Mouse (Mus musculus): ENCODE measurements at regions not wholly inside any gene's neighbourhood (a gene's known extent, or its start where the extent isn't known, plus 50 kb on each side); places are given as distances from the start of the nearest gene placed in this dataset.

DNA sequence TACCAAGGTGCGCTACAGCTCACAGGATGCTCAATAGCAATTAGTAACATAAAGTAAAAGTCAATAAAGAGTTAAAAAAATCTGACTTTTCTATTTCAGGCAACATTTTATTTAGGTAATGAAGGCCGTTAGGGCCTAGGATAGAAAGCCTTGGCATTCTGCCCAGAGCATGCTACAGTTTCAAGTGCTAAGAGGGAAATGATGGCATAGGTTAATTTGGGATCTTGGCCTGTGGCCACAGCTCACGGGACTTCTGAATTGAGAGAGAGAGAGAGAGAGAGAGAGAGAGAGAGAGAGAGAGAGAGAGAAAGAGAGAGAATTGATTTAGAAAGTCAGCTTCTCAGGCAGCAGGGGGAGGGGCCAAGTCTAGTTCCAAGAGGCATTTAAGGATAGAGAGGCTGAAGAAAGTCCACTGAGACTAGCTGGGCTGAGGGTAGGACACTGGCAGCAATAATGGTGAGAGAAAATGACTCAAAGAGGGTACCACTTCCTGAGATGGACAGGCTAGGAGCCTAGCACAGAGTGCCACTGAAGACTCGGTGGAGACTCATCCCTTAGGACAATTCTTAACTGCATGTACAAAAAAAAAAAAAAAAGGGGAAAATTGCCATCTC lies 52.6 kb upstream of the Klf14 start:
- no peaks in the 10 kb centered on the region for H3K9me3 ChIP-seq (replicated peaks; ENCODE audit: control insufficient read depth, low read length)
- peak overlapping the region; percentile 33; the same call in 1 of the 2 replicates for H3K4me2 ChIP-seq (ENCODE audit: low read depth, low read length)
- 19% methylated on average over 4 of the region's 4 CpGs for WGBS
- H3K9ac ChIP-seq (ENCODE audit: low read length): peak overlapping the region; percentile 37
- peak overlapping the region; percentile 91 for H3K27ac ChIP-seq (ENCODE audit: low read length)
- no peak overlapping the region for H3K4me3 ChIP-seq (ENCODE audit: low read length)
- H3K27me3 ChIP-seq (ENCODE audit: control insufficient read depth, insufficient read depth, low read length): no peaks in the 10 kb centered on the region
- no peaks in the 10 kb centered on the region for H3K36me3 ChIP-seq (ENCODE audit: control insufficient read depth, insufficient read depth)
- peak; percentile 92 for ATAC-seq (replicated peaks; ENCODE audit: extremely low read depth, insufficient read depth, low FRiP score)
- H3K4me1 ChIP-seq (ENCODE audit: control insufficient read depth, insufficient read depth, low read length): peaks cover 22% of the 10 kb centered on the region

DNA sequence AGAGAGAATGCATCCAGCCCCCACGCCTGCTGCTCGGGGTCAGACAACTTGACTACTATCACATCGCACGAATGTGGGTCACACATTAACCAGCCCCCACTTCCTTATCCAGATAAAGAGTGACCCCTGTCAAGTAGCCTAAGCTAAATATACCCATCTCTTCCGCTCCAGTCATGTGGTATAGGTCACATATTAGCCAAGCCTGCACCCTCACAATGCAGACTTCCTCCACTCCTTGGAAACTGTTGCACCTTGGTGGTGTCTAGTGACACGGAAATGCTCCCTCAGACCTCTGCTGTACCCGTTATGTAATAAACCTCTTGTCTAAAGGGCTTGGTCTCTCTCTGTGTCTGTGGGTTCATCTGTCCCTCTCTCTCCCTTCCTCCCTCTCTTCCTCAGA lies 57.7 kb upstream of the Klf14 start:
- WGBS: 39% methylated on average over 7 of the region's 7 CpGs
- Histone ChIP-seq H3K4me2 (ENCODE audit: low read depth, low read length) (no peak overlapping the region), H3K9me3 (replicated peaks; ENCODE audit: control insufficient read depth, low read length) (no peaks in the 10 kb centered on the region), H3K9ac (ENCODE audit: low read length) (no peak overlapping the region), H3K27ac (ENCODE audit: low read length) (no peak overlapping the region), H3K27me3 (ENCODE audit: control insufficient read depth, insufficient read depth, low read length) (no peaks in the 10 kb centered on the region), H3K36me3 (ENCODE audit: control insufficient read depth, insufficient read depth) (no peaks in the 10 kb centered on the region), H3K4me3 (ENCODE audit: low read length) (no peak overlapping the region), H3K4me1 (ENCODE audit: control insufficient read depth, insufficient read depth, low read length) (peaks cover 13% of the 10 kb centered on the region)
- no peak for ATAC-seq (replicated peaks; ENCODE audit: extremely low read depth, insufficient read depth, low FRiP score)

DNA sequence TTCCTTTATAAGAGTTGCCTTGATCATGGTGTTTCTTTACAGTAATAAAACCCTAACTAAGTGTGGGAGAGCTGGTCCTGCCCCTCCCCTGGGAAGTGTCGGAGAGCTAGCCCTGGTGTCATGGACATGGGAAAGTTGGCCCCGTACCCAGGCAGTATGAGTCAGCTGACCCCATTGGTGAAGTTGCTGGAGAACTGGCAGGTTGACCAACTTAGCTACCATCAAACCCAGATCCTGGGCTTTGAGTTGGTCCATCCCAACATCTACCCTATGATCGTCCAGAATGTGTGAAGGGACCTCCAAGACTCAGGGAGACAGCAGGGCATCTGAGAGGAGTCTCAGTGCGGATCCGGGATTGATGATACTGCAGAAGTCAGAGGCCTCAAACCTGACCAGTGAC lies 62.9 kb upstream of the Klf14 start:
- no peak for ATAC-seq (replicated peaks; ENCODE audit: extremely low read depth, insufficient read depth, low FRiP score)
- WGBS: 84% methylated on average over 5 of the region's 5 CpGs
- H3K4me2 ChIP-seq (ENCODE audit: low read depth, low read length): no peak overlapping the region
- no peak overlapping the region for H3K27ac ChIP-seq (ENCODE audit: low read length)
- no peak overlapping the region for H3K4me3 ChIP-seq (ENCODE audit: low read length)
- peaks cover 5% of the 10 kb centered on the region for H3K4me1 ChIP-seq (ENCODE audit: control insufficient read depth, insufficient read depth, low read length)
- no peaks in the 10 kb centered on the region for H3K27me3 ChIP-seq (ENCODE audit: control insufficient read depth, insufficient read depth, low read length)
- no peak overlapping the region for H3K9ac ChIP-seq (ENCODE audit: low read length)
- no peaks in the 10 kb centered on the region for H3K9me3 ChIP-seq (replicated peaks; ENCODE audit: control insufficient read depth, low read length)
- H3K36me3 ChIP-seq (ENCODE audit: control insufficient read depth, insufficient read depth): no peaks in the 10 kb centered on the region

DNA sequence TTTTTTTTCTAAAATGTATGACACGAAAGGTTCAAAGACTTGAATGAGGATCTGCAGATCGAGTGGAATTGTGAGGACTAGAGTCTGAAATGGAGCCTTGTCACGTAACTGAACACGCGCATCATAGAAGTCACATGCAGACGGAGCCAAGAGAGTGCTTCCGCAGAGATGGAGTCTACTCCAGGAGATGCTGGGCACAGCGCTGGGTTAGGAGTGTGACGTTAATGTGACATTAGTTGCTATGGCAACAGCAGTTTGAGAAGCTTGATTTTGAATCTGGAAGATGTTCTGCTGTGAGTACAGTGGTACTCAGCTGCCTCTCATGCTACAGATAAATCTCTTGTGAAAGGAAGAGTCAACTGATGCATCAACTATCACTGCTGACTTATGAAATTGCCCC lies 70.9 kb upstream of the Klf14 start:
- no peak overlapping the region for H3K27ac ChIP-seq (ENCODE audit: low read length)
- no peak for ATAC-seq (replicated peaks; ENCODE audit: extremely low read depth, insufficient read depth, low FRiP score)
- WGBS: 86% methylated on average over 9 of the region's 9 CpGs
- no peak overlapping the region for H3K9ac ChIP-seq (ENCODE audit: low read length)
- peaks cover 4% of the 10 kb centered on the region; the same call in 1 of the 2 replicates for H3K4me1 ChIP-seq (ENCODE audit: control insufficient read depth, insufficient read depth, low read length)
- H3K4me2 ChIP-seq (ENCODE audit: low read depth, low read length): no peak overlapping the region
- H3K9me3 ChIP-seq (replicated peaks; ENCODE audit: control insufficient read depth, low read length): no peaks in the 10 kb centered on the region
- H3K4me3 ChIP-seq (ENCODE audit: low read length): no peak overlapping the region
- no peaks in the 10 kb centered on the region for H3K27me3 ChIP-seq (ENCODE audit: control insufficient read depth, insufficient read depth, low read length)
- no peaks in the 10 kb centered on the region for H3K36me3 ChIP-seq (ENCODE audit: control insufficient read depth, insufficient read depth)

DNA sequence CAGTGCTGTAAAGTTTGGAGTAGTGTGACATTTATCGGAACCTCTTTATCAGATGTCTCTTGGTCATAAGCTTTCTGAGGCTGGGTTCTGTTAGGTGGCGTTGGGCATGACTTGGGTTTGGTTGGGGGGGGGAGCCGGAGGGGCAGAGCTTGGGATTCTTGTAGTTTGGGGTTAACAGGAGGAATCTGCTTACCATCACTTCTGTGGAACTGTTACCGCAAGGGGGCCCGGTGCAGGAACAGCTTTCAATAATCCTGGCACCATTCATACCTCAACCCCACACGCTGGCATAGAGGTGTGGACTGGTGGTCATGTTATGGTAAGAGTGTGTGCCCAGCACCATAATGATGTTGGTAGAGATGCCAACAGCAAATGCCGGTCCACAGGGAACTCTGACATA lies 72.1 kb upstream of the Klf14 start:
- H3K27ac ChIP-seq (ENCODE audit: low read length): no peak overlapping the region
- H3K27me3 ChIP-seq (ENCODE audit: control insufficient read depth, insufficient read depth, low read length): no peaks in the 10 kb centered on the region
- H3K4me2 ChIP-seq (ENCODE audit: low read depth, low read length): no peak overlapping the region
- H3K9me3 ChIP-seq (replicated peaks; ENCODE audit: control insufficient read depth, low read length): no peaks in the 10 kb centered on the region
- H3K9ac ChIP-seq (ENCODE audit: low read length): no peak overlapping the region
- 82% methylated on average over 7 of the region's 7 CpGs for WGBS
- no peak for ATAC-seq (replicated peaks; ENCODE audit: extremely low read depth, insufficient read depth, low FRiP score)
- H3K36me3 ChIP-seq (ENCODE audit: control insufficient read depth, insufficient read depth): no peaks in the 10 kb centered on the region
- H3K4me3 ChIP-seq (ENCODE audit: low read length): no peak overlapping the region
- H3K4me1 ChIP-seq (ENCODE audit: control insufficient read depth, insufficient read depth, low read length): peaks cover 4% of the 10 kb centered on the region; the same call in 1 of the 2 replicates

DNA sequence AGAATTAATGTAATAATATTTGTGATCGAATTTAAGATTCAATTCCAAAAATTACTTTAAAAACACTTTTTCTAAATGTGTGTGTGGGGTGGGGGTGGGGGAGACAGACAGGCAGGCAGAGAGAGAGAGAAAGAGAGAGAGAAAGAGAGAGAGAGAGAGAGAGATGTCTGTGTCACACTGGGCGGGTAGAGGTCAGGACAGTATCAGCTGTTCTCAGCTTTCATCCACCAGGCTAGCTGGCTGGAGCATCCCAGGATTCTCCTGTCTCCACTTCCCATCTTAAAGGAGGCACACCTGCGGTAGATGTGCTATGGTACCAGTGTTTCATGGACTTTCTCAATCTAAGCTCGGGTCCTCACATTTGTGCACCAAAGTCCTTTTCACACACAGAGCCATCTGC lies 73.3 kb upstream of the Klf14 start:
- Histone ChIP-seq H3K4me3 (ENCODE audit: low read length) (no peak overlapping the region), H3K36me3 (ENCODE audit: control insufficient read depth, insufficient read depth) (no peaks in the 10 kb centered on the region), H3K4me2 (ENCODE audit: low read depth, low read length) (no peak overlapping the region), H3K9me3 (replicated peaks; ENCODE audit: control insufficient read depth, low read length) (no peaks in the 10 kb centered on the region), H3K27ac (ENCODE audit: low read length) (no peak overlapping the region), H3K9ac (ENCODE audit: low read length) (no peak overlapping the region), H3K4me1 (ENCODE audit: control insufficient read depth, insufficient read depth, low read length) (peaks cover 4% of the 10 kb centered on the region; the same call in 1 of the 2 replicates), H3K27me3 (ENCODE audit: control insufficient read depth, insufficient read depth, low read length) (no peaks in the 10 kb centered on the region)
- no peak for ATAC-seq (replicated peaks; ENCODE audit: extremely low read depth, insufficient read depth, low FRiP score)
- WGBS: 87% methylated on average over 4 of the region's 4 CpGs

DNA sequence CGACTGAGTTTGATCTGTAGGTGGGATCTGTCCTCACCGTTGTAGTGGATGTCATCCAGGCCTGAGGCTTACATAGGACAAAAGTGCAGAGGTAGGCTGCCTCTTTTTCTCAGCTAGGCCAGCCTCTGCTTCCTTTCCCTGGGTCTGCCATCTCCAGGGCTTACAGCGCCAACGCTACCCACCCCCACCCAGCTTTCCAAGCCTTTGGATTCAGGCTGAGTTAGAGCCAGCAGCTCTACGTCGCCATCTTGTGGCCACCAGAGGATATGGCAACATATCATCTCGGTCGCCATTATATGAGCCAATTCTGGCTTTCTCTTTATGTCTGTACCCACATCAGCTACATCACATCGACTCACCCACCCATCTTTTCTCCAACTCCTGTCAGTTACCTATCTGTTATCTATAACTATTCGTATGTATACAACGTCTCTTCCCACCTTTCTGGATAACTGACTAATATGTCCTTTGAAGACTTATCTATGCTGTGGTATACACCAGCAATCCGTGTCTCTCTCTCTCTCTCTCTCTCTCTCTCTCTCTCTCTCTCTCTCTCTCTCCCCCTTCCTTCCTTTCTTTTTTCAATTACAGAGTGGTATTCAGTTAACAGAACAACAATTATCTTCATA lies 74.2 kb upstream of the Klf14 start:
- Histone ChIP-seq H3K4me3 (ENCODE audit: low read length) (0 out of 2 replicates have a peak overlapping the region, but pooled peaks have one; percentile 18), H3K36me3 (ENCODE audit: control insufficient read depth, insufficient read depth) (no peaks in the 10 kb centered on the region), H3K27me3 (ENCODE audit: control insufficient read depth, insufficient read depth, low read length) (no peaks in the 10 kb centered on the region), H3K9ac (ENCODE audit: low read length) (peak overlapping the region; percentile 58), H3K4me2 (ENCODE audit: low read depth, low read length) (peak overlapping the region; percentile 51), H3K4me1 (ENCODE audit: control insufficient read depth, insufficient read depth, low read length) (peaks cover 4% of the 10 kb centered on the region; the same call in 1 of the 2 replicates), H3K9me3 (replicated peaks; ENCODE audit: control insufficient read depth, low read length) (no peaks in the 10 kb centered on the region), H3K27ac (ENCODE audit: low read length) (no peak overlapping the region)
- peak; percentile 45; the same call in 1 of the 2 replicates for ATAC-seq (replicated peaks; ENCODE audit: extremely low read depth, insufficient read depth, low FRiP score)
- WGBS: 6% methylated on average over 12 of the region's 12 CpGs

DNA sequence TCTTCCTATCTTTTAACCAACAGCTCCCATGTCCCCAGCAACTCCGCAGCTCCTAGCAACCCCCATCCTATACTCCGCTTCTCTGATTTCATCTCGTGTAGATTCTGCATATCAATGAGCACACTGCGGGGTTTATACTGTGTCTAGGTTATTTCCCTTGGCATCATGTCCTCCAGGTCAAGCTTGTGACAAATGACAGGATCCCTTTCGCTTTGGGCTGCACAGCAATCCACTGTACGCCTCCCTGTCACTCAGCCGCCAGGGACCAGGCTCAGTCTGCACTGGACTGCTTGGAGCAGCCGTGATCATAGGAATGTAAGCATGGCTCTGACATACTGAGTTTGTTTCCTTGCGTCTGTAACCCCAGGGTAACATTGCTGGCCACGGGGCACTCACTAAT lies 75.9 kb upstream of the Klf14 start:
- Histone ChIP-seq H3K4me1 (ENCODE audit: control insufficient read depth, insufficient read depth, low read length) (peaks cover 4% of the 10 kb centered on the region; the same call in 1 of the 2 replicates), H3K27ac (ENCODE audit: low read length) (no peak overlapping the region), H3K36me3 (ENCODE audit: control insufficient read depth, insufficient read depth) (no peaks in the 10 kb centered on the region), H3K9me3 (replicated peaks; ENCODE audit: control insufficient read depth, low read length) (no peaks in the 10 kb centered on the region), H3K9ac (ENCODE audit: low read length) (no peak overlapping the region), H3K27me3 (ENCODE audit: control insufficient read depth, insufficient read depth, low read length) (no peaks in the 10 kb centered on the region), H3K4me3 (ENCODE audit: low read length) (no peak overlapping the region), H3K4me2 (ENCODE audit: low read depth, low read length) (no peak overlapping the region)
- no peak for ATAC-seq (replicated peaks; ENCODE audit: extremely low read depth, insufficient read depth, low FRiP score)
- WGBS: 52% methylated on average over 10 of the region's 10 CpGs

DNA sequence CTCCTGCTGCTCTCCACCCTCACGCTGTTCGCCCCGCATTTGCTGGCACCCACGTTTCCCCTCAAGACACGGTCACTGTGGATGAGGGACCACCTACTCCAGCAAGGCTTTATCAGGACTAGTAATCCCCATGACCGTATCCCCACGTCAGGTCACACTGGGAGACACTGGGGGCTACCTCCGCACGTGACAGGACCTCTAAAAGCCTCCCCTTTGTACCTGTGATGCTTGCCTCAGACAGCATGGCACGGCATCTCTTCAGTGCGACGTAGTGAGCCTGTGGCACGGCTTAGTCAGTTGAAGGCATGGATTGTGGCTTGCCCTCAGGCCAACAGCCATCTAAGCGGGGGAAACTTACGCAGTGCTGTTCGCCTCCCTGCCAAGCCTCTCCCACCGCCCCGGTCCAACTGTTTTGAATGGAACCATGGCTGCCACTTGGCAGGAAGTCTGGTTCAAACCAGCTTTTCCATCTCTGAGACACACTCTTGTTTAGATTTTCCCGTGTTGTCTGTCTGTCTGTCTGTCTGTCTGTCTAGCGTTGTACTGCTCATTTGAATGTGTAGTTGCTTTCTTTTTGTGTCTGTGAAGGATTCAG lies 79.0 kb upstream of the Klf14 start:
- WGBS: 66% methylated on average over 20 of the region's 20 CpGs
- no peak overlapping the region for H3K9ac ChIP-seq (ENCODE audit: low read length)
- no peaks in the 10 kb centered on the region for H3K36me3 ChIP-seq (ENCODE audit: control insufficient read depth, insufficient read depth)
- peak overlapping the region; percentile 19; the same call in 1 of the 2 replicates for H3K4me3 ChIP-seq (ENCODE audit: low read length)
- peaks cover under 1% of the 10 kb centered on the region; the same call in 1 of the 2 replicates for H3K4me1 ChIP-seq (ENCODE audit: control insufficient read depth, insufficient read depth, low read length)
- no peaks in the 10 kb centered on the region for H3K27me3 ChIP-seq (ENCODE audit: control insufficient read depth, insufficient read depth, low read length)
- no peaks in the 10 kb centered on the region for H3K9me3 ChIP-seq (replicated peaks; ENCODE audit: control insufficient read depth, low read length)
- no peak for ATAC-seq (replicated peaks; ENCODE audit: extremely low read depth, insufficient read depth, low FRiP score)
- H3K27ac ChIP-seq (ENCODE audit: low read length): no peak overlapping the region
- H3K4me2 ChIP-seq (ENCODE audit: low read depth, low read length): peak overlapping the region; percentile 46

Measured in heart, embryonic 16.5 days (tissue).